Mouse (Mus musculus) liver, embryonic 16.5 days (tissue): ENCODE data around the gene Selenom. TPM values are rescaled to one million over a fixed set of nuclear protein-coding genes. Genes with fewer than 3 reads are reported as not detected.

Experiments used
- ATAC-seq: fragments of 200-750 bp; cut with Nextera tagmentation; 2 replicates; pipeline ENCODE4 v1.8.0; 2017; ENCODE audit warnings: low read depth, mild to moderate bottlenecking, moderate number of reproducible peaks, moderate library complexity
- H3K27ac ChIP-seq: fragments of 300-500 bp; sonication (generic); 2 replicates; pipeline ENCODE4 v1.5.1; 2014; ENCODE audit warnings: mild to moderate bottlenecking, low read length
- H3K27me3 ChIP-seq: fragments of 300-500 bp; sonication (generic); 2 replicates; pipeline ENCODE4 v1.6.1; 2014; ENCODE audit warnings: low read depth, low read length, mixed read lengths; ENCODE audit not compliant: control insufficient read depth, insufficient read depth
- H3K36me3 ChIP-seq: fragments of 300-500 bp; sonication (generic); 2 replicates; pipeline ENCODE4 v1.6.1; 2014; ENCODE audit warnings: mild to moderate bottlenecking; ENCODE audit not compliant: control insufficient read depth, insufficient read depth
- H3K4me1 ChIP-seq: fragments of 300-500 bp; sonication (generic); 2 replicates; pipeline ENCODE4 v1.6.1; 2014; ENCODE audit warnings: low read depth, low read length, mixed read lengths; ENCODE audit not compliant: control insufficient read depth
- H3K4me2 ChIP-seq: fragments of 300-500 bp; sonication (generic); 2 replicates; pipeline ENCODE4 v1.6.1; 2014; ENCODE audit warnings: low read depth, low read length, mixed read lengths
- H3K4me3 ChIP-seq: fragments of 300-500 bp; sonication (generic); 2 replicates; pipeline ENCODE4 v1.5.1; 2014; ENCODE audit warnings: low read depth, mild to moderate bottlenecking, low read length
- H3K9ac ChIP-seq: fragments of 300-500 bp; sonication (generic); 2 replicates; pipeline ENCODE4 v1.6.1; 2014; ENCODE audit warnings: low read depth, low read length
- H3K9me3 ChIP-seq: fragments of 300-500 bp; sonication (generic); replicated peaks from 2 replicates; pipeline ENCODE4 v1.6.1; 2016; ENCODE audit warnings: low read length; ENCODE audit not compliant: control insufficient read depth
- WGBS: fragments of 180-500 bp; shearing (Covaris S2); extraction: QIAGEN DNeasy Blood & Tissue Kit; methylation state at CpG from one replicate; pipeline ENCODE4 v1.1.7; 2014; ENCODE audit not compliant: insufficient replicate concordance; 5-methylcytosine and 5-hydroxymethylcytosine counted together
- polyA plus RNA-seq: library from polyadenylated mRNA; unstranded; fragments of >200 nt; fragmentation: Nextera tagmentation; extraction: Ambion mirVana; gene quantifications from 2 replicates; pipeline ENCODE4 v1.2.1, GENCODE M21; 2015

The Selenom gene
- polyA plus RNA-seq, 1 experiment from 2014 or later, result 10.8 TPM

- H3K36me3 ChIP-seq, result no peaks in the 10 kb centered on the region; the same call in 1 of the 2 replicates
- 73% methylated on average over 16 of the region's 16 CpGs for WGBS
These were observed 17.8 kb downstream of the Selenom start for GRCm38 (mm10) chr11:3532101-3532931.

GRCm38 (mm10) chr11:3533406-3533932, 19.0 kb downstream of the Selenom start:
- ATAC-seq, result no peak
- Histone ChIP-seq H3K9ac (no peak overlapping the region), H3K9me3 (no peaks in the 10 kb centered on the region), H3K27me3 (no peaks in the 10 kb centered on the region), H3K4me3 (no peak overlapping the region), H3K4me2 (no peak overlapping the region), H3K36me3 (no peaks in the 10 kb centered on the region; the same call in 1 of the 2 replicates), H3K4me1 (peaks cover 26% of the 10 kb centered on the region), H3K27ac (no peak overlapping the region)
- 78% methylated on average over 17 of the region's 17 CpGs for WGBS

More at GRCm38 (mm10) chr11:3532101-3532931, 17.8 kb downstream of the Selenom start:
- Histone ChIP-seq H3K4me3 (no peak overlapping the region), H3K9ac (no peak overlapping the region), H3K9me3 (no peaks in the 10 kb centered on the region), H3K27me3 (no peaks in the 10 kb centered on the region), H3K4me1 (peaks cover 17% of the 10 kb centered on the region), H3K4me2 (no peak overlapping the region), H3K27ac (no peak overlapping the region)
- ATAC-seq, result no peak

- no peaks in the 10 kb centered on the region for H3K9me3 ChIP-seq
- ATAC-seq, result no peak
- no peaks in the 10 kb centered on the region for H3K27me3 ChIP-seq
- H3K4me2 ChIP-seq, result peak overlapping the region; percentile 77
- H3K9ac ChIP-seq, result no peak overlapping the region
- WGBS, result 16% methylated on average over 8 of the region's 8 CpGs
- H3K4me1 ChIP-seq, result peaks cover 32% of the 10 kb centered on the region
- H3K36me3 ChIP-seq, result no peaks in the 10 kb centered on the region; the same call in 1 of the 2 replicates
- no peak overlapping the region for H3K4me3 ChIP-seq
- H3K27ac ChIP-seq, result no peak overlapping the region; the same call in 1 of the 2 replicates
These were observed 20.5 kb downstream of the Selenom start for GRCm38 (mm10) chr11:3534956-3535355.

GRCm38 (mm10) chr11:3535406-3535986, 21.0 kb downstream of the Selenom start:
- H3K27ac ChIP-seq, result peak overlapping the region; percentile 76
- H3K4me2 ChIP-seq, result peak overlapping the region; percentile 77
- H3K9ac ChIP-seq, result peak overlapping the region; percentile 58

DNA sequence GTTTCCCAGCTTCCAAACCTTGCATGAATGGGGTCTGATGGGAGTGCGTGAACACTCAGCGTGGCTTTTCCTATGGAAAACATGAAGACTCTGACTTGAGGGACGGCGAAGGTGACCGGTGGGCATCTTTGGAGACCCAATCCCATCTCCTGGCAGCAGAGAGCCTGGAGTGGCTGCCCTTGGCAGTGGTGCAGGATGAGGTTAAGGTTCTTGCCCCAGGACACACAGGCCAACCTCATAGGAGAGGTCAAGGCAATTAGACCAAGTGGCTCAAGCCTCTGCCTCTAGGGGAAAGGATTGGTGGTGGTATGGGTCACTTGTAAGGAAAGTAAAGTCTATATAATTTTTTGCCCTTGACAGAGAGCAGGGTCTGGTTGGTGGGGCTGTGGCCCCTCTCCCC, 21.6 kb downstream of the Selenom start:
- no peak for ATAC-seq
- peaks cover 32% of the 10 kb centered on the region for H3K4me1 ChIP-seq
- peak overlapping the region; percentile 61 for H3K4me3 ChIP-seq
- no peaks in the 10 kb centered on the region for H3K9me3 ChIP-seq
- H3K27ac ChIP-seq, result peak overlapping the region; percentile 76
- peak overlapping the region; percentile 77 for H3K4me2 ChIP-seq
- no peaks in the 10 kb centered on the region for H3K27me3 ChIP-seq
- 33% methylated on average over 5 of the region's 5 CpGs for WGBS
- no peaks in the 10 kb centered on the region; the same call in 1 of the 2 replicates for H3K36me3 ChIP-seq
- peak overlapping the region; percentile 58 for H3K9ac ChIP-seq

More at GRCm38 (mm10) chr11:3535406-3535986, 21.0 kb downstream of the Selenom start:
- under 1% methylated on average over 36 of the region's 36 CpGs for WGBS
- Histone ChIP-seq H3K27me3 (no peaks in the 10 kb centered on the region), H3K4me1 (peaks cover 32% of the 10 kb centered on the region), H3K36me3 (no peaks in the 10 kb centered on the region; the same call in 1 of the 2 replicates), H3K4me3 (peak overlapping the region; percentile 61), H3K9me3 (no peaks in the 10 kb centered on the region)
- ATAC-seq, result peak; percentile 71

DNA sequence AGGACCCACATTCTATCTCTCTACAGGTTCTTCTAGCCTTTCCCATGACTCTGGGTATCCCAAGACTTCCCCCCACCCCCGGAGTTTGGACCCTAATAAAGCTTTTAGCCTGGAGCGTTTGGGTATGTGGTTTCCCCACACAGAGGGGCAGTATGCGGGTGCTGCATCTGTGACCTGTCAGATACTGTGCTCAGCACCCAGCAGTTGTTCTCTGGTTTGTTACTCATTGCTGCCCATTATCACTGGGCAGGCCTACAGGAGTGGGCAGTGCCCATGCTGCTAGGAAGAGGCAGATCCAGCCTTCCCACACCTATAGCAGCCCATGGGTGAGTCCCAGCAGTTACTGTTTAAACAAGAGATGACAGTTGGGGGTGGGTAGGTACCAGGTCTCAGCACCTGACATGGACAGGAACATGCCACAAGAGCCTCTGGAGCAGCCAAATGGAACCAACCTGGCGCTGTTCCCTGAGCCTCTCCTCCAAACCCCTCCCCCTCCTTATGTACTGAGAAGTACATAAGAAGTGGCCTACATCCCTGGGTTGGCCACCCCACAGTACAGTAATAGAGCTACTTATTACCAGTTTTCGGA, 22.4 kb downstream of the Selenom start:
- peaks cover 32% of the 10 kb centered on the region for H3K4me1 ChIP-seq
- no peak overlapping the region for H3K27ac ChIP-seq
- H3K36me3 ChIP-seq, result no peaks in the 10 kb centered on the region
- H3K4me3 ChIP-seq, result no peak overlapping the region
- WGBS, result 73% methylated on average over 5 of the region's 5 CpGs
- no peaks in the 10 kb centered on the region for H3K9me3 ChIP-seq
- no peak overlapping the region for H3K4me2 ChIP-seq
- no peak for ATAC-seq
- H3K9ac ChIP-seq, result no peak overlapping the region
- no peaks in the 10 kb centered on the region for H3K27me3 ChIP-seq

DNA sequence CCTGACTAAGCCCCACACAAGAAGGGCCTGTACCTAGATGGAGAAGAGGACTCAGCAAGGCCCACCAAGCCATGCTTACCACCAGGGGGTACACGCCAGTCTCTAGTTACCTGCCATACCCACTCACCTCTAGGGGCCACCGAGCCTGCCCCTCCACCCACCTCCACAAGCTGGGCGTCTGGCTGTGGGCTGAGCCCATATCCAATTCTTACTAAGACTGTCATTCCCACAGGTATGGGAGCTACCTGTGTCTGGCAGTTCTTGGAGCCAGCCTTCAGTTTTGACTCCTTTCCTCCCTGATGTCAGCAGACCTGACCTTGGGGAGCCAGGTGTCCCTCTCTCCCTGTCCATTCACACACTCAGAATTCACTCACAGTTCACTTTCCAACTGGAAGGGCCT, 23.2 kb downstream of the Selenom start:
- Histone ChIP-seq H3K27ac (no peak overlapping the region), H3K4me1 (peaks cover 32% of the 10 kb centered on the region), H3K9ac (peak overlapping the region; percentile 69; the same call in 1 of the 2 replicates), H3K4me2 (peak overlapping the region; percentile 77), H3K9me3 (no peaks in the 10 kb centered on the region), H3K27me3 (no peaks in the 10 kb centered on the region), H3K4me3 (peak overlapping the region; percentile 67), H3K36me3 (no peaks in the 10 kb centered on the region)
- ATAC-seq, result no peak
- 64% methylated on average over 3 of the region's 3 CpGs for WGBS

DNA sequence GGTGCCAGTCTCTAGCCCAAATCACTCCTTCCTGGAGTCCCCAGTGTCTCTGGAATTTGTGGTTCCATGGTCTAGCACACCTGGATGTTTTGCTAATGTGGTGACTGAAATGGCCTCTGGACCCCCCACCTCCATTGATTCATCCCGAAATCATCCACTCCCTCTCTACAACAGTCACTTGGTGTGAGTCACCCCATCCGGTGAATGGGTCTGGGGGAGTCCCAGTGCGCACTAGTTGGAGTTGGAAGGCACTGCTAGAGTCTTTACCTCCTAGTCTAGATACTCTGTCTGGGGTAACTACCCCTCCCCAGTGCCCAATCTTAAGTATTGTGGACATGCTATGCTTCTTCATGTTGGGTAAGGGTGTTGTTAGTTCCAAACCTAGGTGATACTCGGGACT, 23.9 kb downstream of the Selenom start:
- Histone ChIP-seq H3K4me1 (peaks cover 32% of the 10 kb centered on the region), H3K4me2 (peak overlapping the region; percentile 77), H3K36me3 (no peaks in the 10 kb centered on the region), H3K27ac (no peak overlapping the region), H3K9ac (peak overlapping the region; percentile 69), H3K9me3 (no peaks in the 10 kb centered on the region), H3K27me3 (no peaks in the 10 kb centered on the region), H3K4me3 (peak overlapping the region; percentile 67)
- WGBS, result 50% methylated on average over 4 of the region's 4 CpGs
- ATAC-seq, result no peak
